Mouse (Mus musculus): ENCODE measurements around the gene Ttc34. TPM values are rescaled to one million over a fixed set of nuclear protein-coding genes. Genes with fewer than 3 reads are reported as not detected.

The Ttc34 gene
- polyA plus RNA-seq, 1 experiment from 2014 or later, result 0.31 TPM

GRCm38 (mm10) chr4:154911644-154912043 is 74.4 kb downstream of the Ttc34 start:
- Histone ChIP-seq H3K4me1 (ENCODE audit: control insufficient read depth, insufficient read depth, low read length) (peaks cover 5% of the 10 kb centered on the region; the same call in 1 of the 2 replicates), H3K27me3 (ENCODE audit: control insufficient read depth, insufficient read depth, low read length) (no peaks in the 10 kb centered on the region), H3K4me2 (replicated peaks; ENCODE audit: low read depth, low read length) (no peak overlapping the region), H3K9ac (ENCODE audit: low read depth, low read length) (no peak overlapping the region), H3K9me3 (ENCODE audit: control insufficient read depth, low read length) (no peaks in the 10 kb centered on the region), H3K36me3 (ENCODE audit: control insufficient read depth, insufficient read depth, low read length) (no peaks in the 10 kb centered on the region), H3K27ac (ENCODE audit: low read depth, low read length) (no peak overlapping the region), H3K4me3 (ENCODE audit: low read length) (no peak overlapping the region)
- WGBS, result 72% methylated on average over 2 of the region's 2 CpGs
- no peak for ATAC-seq (ENCODE audit: low FRiP score, low TSS enrichment)

DNA sequence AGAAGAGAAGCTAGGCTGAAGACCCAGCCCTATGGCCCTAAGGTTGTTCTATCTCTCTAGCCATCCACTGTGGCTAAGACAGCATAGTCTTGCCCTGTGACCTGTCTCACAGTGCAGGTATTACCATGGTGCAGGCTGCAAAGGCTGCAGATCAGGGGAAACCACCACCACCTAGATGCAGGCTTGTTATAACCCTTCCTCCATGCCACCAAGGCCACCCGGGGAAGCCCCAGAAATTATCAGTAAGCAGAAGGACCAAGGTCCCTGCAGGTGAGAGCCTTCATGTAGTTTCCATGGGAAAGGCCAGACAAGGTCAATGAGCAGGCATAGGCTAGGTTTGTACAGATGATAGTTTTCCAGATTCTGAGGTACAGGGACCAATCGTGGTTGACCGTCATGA is 76.6 kb downstream of the Ttc34 start:
- H3K9me3 ChIP-seq (ENCODE audit: control insufficient read depth, low read length), result no peaks in the 10 kb centered on the region
- H3K27me3 ChIP-seq (ENCODE audit: control insufficient read depth, insufficient read depth, low read length), result no peaks in the 10 kb centered on the region
- H3K4me2 ChIP-seq (replicated peaks; ENCODE audit: low read depth, low read length), result no peak overlapping the region
- no peak overlapping the region for H3K9ac ChIP-seq (ENCODE audit: low read depth, low read length)
- peaks cover 5% of the 10 kb centered on the region; the same call in 1 of the 2 replicates for H3K4me1 ChIP-seq (ENCODE audit: control insufficient read depth, insufficient read depth, low read length)
- no peak overlapping the region for H3K4me3 ChIP-seq (ENCODE audit: low read length)
- 98% methylated on average over 3 of the region's 3 CpGs for WGBS
- no peaks in the 10 kb centered on the region for H3K36me3 ChIP-seq (ENCODE audit: control insufficient read depth, insufficient read depth, low read length)
- no peak for ATAC-seq (ENCODE audit: low FRiP score, low TSS enrichment)
- H3K27ac ChIP-seq (ENCODE audit: low read depth, low read length), result no peak overlapping the region

- Histone ChIP-seq H3K4me1 (ENCODE audit: control insufficient read depth, insufficient read depth, low read length) (peaks cover 5% of the 10 kb centered on the region; the same call in 1 of the 2 replicates), H3K9me3 (ENCODE audit: control insufficient read depth, low read length) (no peaks in the 10 kb centered on the region), H3K4me2 (replicated peaks; ENCODE audit: low read depth, low read length) (no peak overlapping the region), H3K36me3 (ENCODE audit: control insufficient read depth, insufficient read depth, low read length) (no peaks in the 10 kb centered on the region), H3K9ac (ENCODE audit: low read depth, low read length) (no peak overlapping the region), H3K27me3 (ENCODE audit: control insufficient read depth, insufficient read depth, low read length) (no peaks in the 10 kb centered on the region), H3K27ac (ENCODE audit: low read depth, low read length) (no peak overlapping the region), H3K4me3 (ENCODE audit: low read length) (no peak overlapping the region)
- ATAC-seq (ENCODE audit: low FRiP score, low TSS enrichment), result no peak
- 92% methylated on average over 4 of the region's 4 CpGs for WGBS
These were observed 77.0 kb downstream of the Ttc34 start for GRCm38 (mm10) chr4:154914252-154914651.

DNA sequence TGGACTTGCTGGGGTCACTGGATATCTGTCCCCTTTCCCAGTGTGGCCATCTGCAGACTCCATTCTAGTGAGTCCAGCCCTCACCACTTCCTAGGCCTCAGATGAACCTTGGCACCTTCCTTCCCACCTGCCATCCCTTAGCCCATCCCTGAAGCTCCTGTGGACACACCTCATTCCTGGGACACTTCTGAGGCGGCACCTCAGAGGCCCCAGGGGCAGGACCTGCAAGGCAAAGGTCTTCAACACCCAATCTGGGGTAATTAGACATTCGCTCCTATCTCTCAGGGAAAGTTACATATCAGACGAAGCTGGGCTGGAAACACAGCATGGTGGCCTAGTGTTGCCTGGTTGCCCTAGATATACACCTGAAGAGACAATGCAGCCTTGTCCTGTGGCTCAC is 77.4 kb downstream of the Ttc34 start:
- ATAC-seq (ENCODE audit: low FRiP score, low TSS enrichment), result no peak
- no peak overlapping the region for H3K9ac ChIP-seq (ENCODE audit: low read depth, low read length)
- WGBS, result 86% methylated on average over 3 of the region's 3 CpGs

DNA sequence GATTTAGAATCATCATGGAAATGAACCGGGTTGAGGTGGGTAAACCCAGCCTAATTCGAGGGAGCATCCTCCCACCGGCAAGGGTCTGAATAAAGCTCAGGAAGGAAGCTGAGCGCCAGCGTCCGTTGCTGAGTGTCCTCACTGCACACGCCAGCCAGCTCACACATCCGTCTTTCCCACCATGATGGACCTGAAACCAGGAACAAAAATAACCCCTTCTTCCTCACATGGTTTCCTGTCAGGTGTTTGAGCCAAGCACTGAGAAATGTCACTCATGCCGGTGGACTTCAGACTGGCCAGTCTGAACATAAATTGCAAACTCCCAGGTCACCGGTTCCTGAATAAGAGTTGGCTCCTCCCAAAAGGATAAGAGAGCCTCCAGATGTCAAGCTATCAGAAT is 78.0 kb downstream of the Ttc34 start:
- 76% methylated on average over 10 of the region's 10 CpGs for WGBS
- no peak overlapping the region for H3K4me3 ChIP-seq (ENCODE audit: low read length)
- no peak for ATAC-seq (ENCODE audit: low FRiP score, low TSS enrichment)

More for the DNA sequence above, 77.4 kb downstream of the Ttc34 start:
- H3K36me3 ChIP-seq (ENCODE audit: control insufficient read depth, insufficient read depth, low read length), result no peaks in the 10 kb centered on the region
- no peak overlapping the region for H3K4me2 ChIP-seq (replicated peaks; ENCODE audit: low read depth, low read length)
- H3K27ac ChIP-seq (ENCODE audit: low read depth, low read length), result no peak overlapping the region
- no peaks in the 10 kb centered on the region for H3K9me3 ChIP-seq (ENCODE audit: control insufficient read depth, low read length)
- no peaks in the 10 kb centered on the region for H3K27me3 ChIP-seq (ENCODE audit: control insufficient read depth, insufficient read depth, low read length)
- H3K4me1 ChIP-seq (ENCODE audit: control insufficient read depth, insufficient read depth, low read length), result peaks cover 5% of the 10 kb centered on the region; the same call in 1 of the 2 replicates
- no peak overlapping the region for H3K4me3 ChIP-seq (ENCODE audit: low read length)

DNA sequence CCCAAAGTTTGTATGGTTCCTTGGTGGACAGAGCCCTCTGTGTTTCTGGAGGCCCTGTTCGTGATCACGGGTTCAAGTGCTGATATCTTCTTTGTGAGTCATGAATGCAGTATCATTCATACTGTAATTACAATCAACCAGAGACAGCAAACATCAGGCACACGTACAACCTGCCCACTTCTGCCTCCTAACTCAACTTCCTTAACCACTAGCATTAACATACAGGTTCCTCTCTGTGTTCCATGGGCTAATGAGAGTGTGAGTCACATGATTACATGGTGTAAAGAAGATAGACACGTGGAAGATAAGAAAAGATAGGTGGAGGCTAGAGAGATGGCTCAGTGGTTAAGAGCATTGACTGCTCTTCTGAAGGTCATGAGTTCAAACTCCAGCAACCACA is 79.4 kb downstream of the Ttc34 start:
- 82% methylated on average over 4 of the region's 4 CpGs for WGBS
- no peak overlapping the region for H3K9ac ChIP-seq (ENCODE audit: low read depth, low read length)
- H3K9me3 ChIP-seq (ENCODE audit: control insufficient read depth, low read length), result no peaks in the 10 kb centered on the region
- H3K27me3 ChIP-seq (ENCODE audit: control insufficient read depth, insufficient read depth, low read length), result no peaks in the 10 kb centered on the region
- no peak overlapping the region for H3K27ac ChIP-seq (ENCODE audit: low read depth, low read length)
- no peak for ATAC-seq (ENCODE audit: low FRiP score, low TSS enrichment)
- no peaks in the 10 kb centered on the region for H3K4me1 ChIP-seq (ENCODE audit: control insufficient read depth, insufficient read depth, low read length)
- no peak overlapping the region for H3K4me3 ChIP-seq (ENCODE audit: low read length)
- H3K4me2 ChIP-seq (replicated peaks; ENCODE audit: low read depth, low read length), result no peak overlapping the region
- no peaks in the 10 kb centered on the region for H3K36me3 ChIP-seq (ENCODE audit: control insufficient read depth, insufficient read depth, low read length)

More for the DNA sequence above, 78.0 kb downstream of the Ttc34 start:
- H3K9ac ChIP-seq (ENCODE audit: low read depth, low read length), result no peak overlapping the region
- no peak overlapping the region for H3K27ac ChIP-seq (ENCODE audit: low read depth, low read length)
- H3K27me3 ChIP-seq (ENCODE audit: control insufficient read depth, insufficient read depth, low read length), result no peaks in the 10 kb centered on the region
- H3K9me3 ChIP-seq (ENCODE audit: control insufficient read depth, low read length), result no peaks in the 10 kb centered on the region
- H3K36me3 ChIP-seq (ENCODE audit: control insufficient read depth, insufficient read depth, low read length), result no peaks in the 10 kb centered on the region
- no peak overlapping the region for H3K4me2 ChIP-seq (replicated peaks; ENCODE audit: low read depth, low read length)
- H3K4me1 ChIP-seq (ENCODE audit: control insufficient read depth, insufficient read depth, low read length), result peaks cover 5% of the 10 kb centered on the region; the same call in 1 of the 2 replicates

Other genes starting within 250 kb of the Ttc34 start
- 13.5 and 25.4 TPM in 2 replicates for gene Prdm16, start 200.6 kb upstream of the Ttc34 start, polyA plus RNA-seq (2014; fragmentation: Nextera tagmentation; extraction: Ambion mirVana)
- gene Actrt2, start 169.6 kb upstream of the Ttc34 start, polyA plus RNA-seq (2014; fragmentation: Nextera tagmentation; extraction: Ambion mirVana), result not detected in 2 replicates
- gene Mmel1, start 32.1 kb downstream of the Ttc34 start, polyA plus RNA-seq (2014; fragmentation: Nextera tagmentation; extraction: Ambion mirVana), result not detected in 2 replicates
- 37.6 and 39.1 TPM in 2 replicates for gene Fam213b, start 61.7 kb downstream of the Ttc34 start, polyA plus RNA-seq (2014; fragmentation: Nextera tagmentation; extraction: Ambion mirVana)
- gene Tnfrsf14, start 91.1 kb downstream of the Ttc34 start, polyA plus RNA-seq (2014; fragmentation: Nextera tagmentation; extraction: Ambion mirVana), result 0.42 and 0.47 TPM in 2 replicates
- 8.1 and 15.5 TPM in 2 replicates for gene Hes5, start 123.5 kb downstream of the Ttc34 start, polyA plus RNA-seq (2014; fragmentation: Nextera tagmentation; extraction: Ambion mirVana)
- 34.9 and 43.9 TPM in 2 replicates for gene Pank4, start 126.7 kb downstream of the Ttc34 start, polyA plus RNA-seq (2014; fragmentation: Nextera tagmentation; extraction: Ambion mirVana)
- 1.8 and 3.1 TPM in 2 replicates for gene Plch2, start 219.3 kb downstream of the Ttc34 start, polyA plus RNA-seq (2014; fragmentation: Nextera tagmentation; extraction: Ambion mirVana)
- 7.1 and 13.7 TPM in 2 replicates for gene Pex10, start 229.6 kb downstream of the Ttc34 start, polyA plus RNA-seq (2014; fragmentation: Nextera tagmentation; extraction: Ambion mirVana)
- 167 and 180 TPM in 2 replicates for gene Rer1, start 248.9 kb downstream of the Ttc34 start, polyA plus RNA-seq (2014; fragmentation: Nextera tagmentation; extraction: Ambion mirVana)
- 5.8 and 6.9 TPM in 2 replicates for gene Morn1, start 249.1 kb downstream of the Ttc34 start, polyA plus RNA-seq (2014; fragmentation: Nextera tagmentation; extraction: Ambion mirVana)

All from kidney, embryonic 14.5 days (tissue).